In the genomic region with DNA sequence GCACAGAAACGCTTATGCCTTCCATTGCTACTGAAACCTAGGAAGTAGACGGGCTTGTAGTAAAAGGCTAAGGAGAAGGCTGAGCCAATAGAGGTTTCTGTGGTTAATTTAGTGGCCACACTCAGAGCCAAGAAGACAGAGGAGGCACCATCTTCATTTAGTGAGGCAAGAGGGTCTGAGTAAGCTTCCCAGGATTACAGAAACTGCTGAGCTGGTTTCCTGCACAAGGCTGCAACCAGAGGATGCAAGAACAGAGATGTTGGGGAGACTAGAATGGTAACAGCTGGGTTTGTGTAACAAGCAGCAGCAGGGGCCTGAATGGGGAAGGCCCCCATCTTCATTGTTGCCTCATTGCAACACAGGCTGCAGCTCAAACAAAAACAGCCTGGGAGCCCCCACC, we compare ENCODE assay signal across 17 mouse cellular contexts. TPM values are rescaled to one million over a fixed set of nuclear protein-coding genes. Genes with fewer than 3 reads are reported as not detected.
A peak's percentile ranks its signal among the peaks of the same experiment; 100 is the strongest.
DNase-seq lines count a peak whose midpoint lies in the region; ATAC-seq and TF ChIP-seq lines count a peak whose summit lies in the region.
"Had no signal": no experiment of that assay in that cellular context is flagged by ENCODE, and none has a peak within 500 bp of the region (broad histone marks: within the 10 kb centered on the region; RNA-seq: fewer than 3 reads in every experiment).

No protein-coding gene starts in this region.

- peak overlapping the region; percentile 86 for H3K4me2 ChIP-seq in forebrain, embryonic 14.5 days (ENCODE audit: low read length)
- H3K4me2 ChIP-seq in hindbrain, embryonic 12.5 days (replicated peaks), result peak overlapping the region; percentile 80
- peak overlapping the region; percentile 76 for H3K4me2 ChIP-seq in neural tube, embryonic 13.5 days
- H3K4me2 ChIP-seq: intestine, embryonic 15.5 days; limb, embryonic 15.5 days had no signal

- intact Hi-C loops in gastrocnemius, adult 2 months (cut with DNase I), result no loop called here

- no peaks in the 10 kb centered on the region for H3K9me3 ChIP-seq in forebrain, embryonic 14.5 days (replicated peaks; ENCODE audit: control insufficient read depth, low read length)
- H3K9me3 ChIP-seq in hindbrain, embryonic 12.5 days (replicated peaks), result no peaks in the 10 kb centered on the region
- H3K9me3 ChIP-seq in midbrain, embryonic 10.5 days (replicated peaks), result no peaks in the 10 kb centered on the region; the same call in 1 of the 2 replicates
- no peaks in the 10 kb centered on the region for H3K9me3 ChIP-seq in neural tube, embryonic 13.5 days
- H3K9me3 ChIP-seq: intestine, embryonic 15.5 days; limb, embryonic 15.5 days had no signal

- ATAC-seq in forebrain, embryonic 14.5 days, result no peak
- ATAC-seq in hindbrain, embryonic 12.5 days (ENCODE audit: low FRiP score), result no peak
- ATAC-seq in neural tube, embryonic 13.5 days (ENCODE audit: low read depth), result no peak
- ATAC-seq in inflammation-experienced regulatory T-cells, adult 6 months, result no peak
- ATAC-seq: intestine, embryonic 15.5 days; liver, postnatal 0 days had no signal

- peaks cover 33% of the 10 kb centered on the region for H3K4me1 ChIP-seq in forebrain, embryonic 14.5 days (ENCODE audit: control insufficient read depth, insufficient read depth, low read length)
- H3K4me1 ChIP-seq in hindbrain, embryonic 12.5 days, result peaks cover 63% of the 10 kb centered on the region
- peaks cover 65% of the 10 kb centered on the region for H3K4me1 ChIP-seq in midbrain, embryonic 10.5 days
- peaks cover 76% of the 10 kb centered on the region for H3K4me1 ChIP-seq in neural tube, embryonic 13.5 days (replicated peaks)

- H3K27me3 ChIP-seq in forebrain, embryonic 14.5 days (replicated peaks; ENCODE audit: control insufficient read depth, insufficient read depth, low read length), result no peaks in the 10 kb centered on the region
- H3K27me3 ChIP-seq in hindbrain, embryonic 12.5 days, result peaks cover 16% of the 10 kb centered on the region
- peaks cover 63% of the 10 kb centered on the region for H3K27me3 ChIP-seq in midbrain, embryonic 10.5 days (ENCODE audit: low read depth, poor library complexity, severe bottlenecking)
- peaks cover 3% of the 10 kb centered on the region; the same call in 1 of the 2 replicates for H3K27me3 ChIP-seq in neural tube, embryonic 13.5 days

- TF ChIP-seq CTCF in gastrocnemius, adult 2 months (IDR thresholded peaks at IDR 0.05), result no peak

- WGBS in forebrain, embryonic 14.5 days, result 77% methylated on average over 2 of the region's 2 CpGs
- 75% methylated on average over 2 of the region's 2 CpGs for WGBS in hindbrain, embryonic 12.5 days
- WGBS in midbrain, embryonic 10.5 days, result 74% methylated on average over 2 of the region's 2 CpGs
- WGBS in neural tube, embryonic 13.5 days, result 58% methylated on average over 2 of the region's 2 CpGs

- peak overlapping the region; percentile 98 for H3K27ac ChIP-seq in forebrain, embryonic 14.5 days (ENCODE audit: low read depth, low read length)
- peak overlapping the region; percentile 99 for H3K27ac ChIP-seq in hindbrain, embryonic 12.5 days
- peak overlapping the region; percentile 99; the same call in 1 of the 2 replicates for H3K27ac ChIP-seq in midbrain, embryonic 10.5 days (replicated peaks)
- H3K27ac ChIP-seq in neural tube, embryonic 13.5 days (replicated peaks), result peak overlapping the region; percentile 99
- H3K27ac ChIP-seq in gastrocnemius, adult 2 months, result no peak overlapping the region
- H3K27ac ChIP-seq: intestine, embryonic 15.5 days; limb, embryonic 15.5 days had no signal

- no peaks in the 10 kb centered on the region for H3K36me3 ChIP-seq in forebrain, embryonic 14.5 days (ENCODE audit: control insufficient read depth, insufficient read depth, low read length)
- no peaks in the 10 kb centered on the region for H3K36me3 ChIP-seq in hindbrain, embryonic 12.5 days
- peaks cover 23% of the 10 kb centered on the region for H3K36me3 ChIP-seq in midbrain, embryonic 10.5 days
- no peaks in the 10 kb centered on the region for H3K36me3 ChIP-seq in neural tube, embryonic 13.5 days
- H3K36me3 ChIP-seq: intestine, embryonic 15.5 days; limb, embryonic 15.5 days had no signal

- peak overlapping the region; percentile 99 for H3K9ac ChIP-seq in forebrain, embryonic 14.5 days (ENCODE audit: low read length)
- peak overlapping the region; percentile 98 for H3K9ac ChIP-seq in hindbrain, embryonic 12.5 days
- H3K9ac ChIP-seq in neural tube, embryonic 13.5 days, result peak overlapping the region; percentile 99
- H3K9ac ChIP-seq: intestine, embryonic 15.5 days; limb, embryonic 15.5 days; liver, postnatal 0 days had no signal

- DNase-seq in forebrain, embryonic 14.5 days (ENCODE audit: low spot score), result no peak
- DNase-seq in midbrain, embryonic 10.5 days (ENCODE audit: low spot score), result no peak
- no peak for DNase-seq in gastrocnemius, adult 2 months
- DNase-seq in kidney, adult 9 months, result no peak
- no peak for DNase-seq in adipocyte (ENCODE audit: low spot score)
- DNase-seq: cerebellum, postnatal 14 days; heart, postnatal 10 days; kidney, postnatal 10 days; liver, postnatal 0 days; lung, postnatal 4 days; thymus, postnatal 36 days had no signal

- H3K4me3 ChIP-seq in forebrain, embryonic 14.5 days (ENCODE audit: low read depth, low read length), result peak overlapping the region; percentile 74
- H3K4me3 ChIP-seq in hindbrain, embryonic 12.5 days, result peak overlapping the region; percentile 81
- H3K4me3 ChIP-seq in midbrain, embryonic 10.5 days, result peak overlapping the region; percentile 71
- peak overlapping the region; percentile 76 for H3K4me3 ChIP-seq in neural tube, embryonic 13.5 days
- no peak overlapping the region for H3K4me3 ChIP-seq in gastrocnemius, adult 2 months
- H3K4me3 ChIP-seq: intestine, embryonic 15.5 days; limb, embryonic 15.5 days had no signal

RNA-seq across cellular contexts. Expression of a gene that starts 1.5 kb away (rescaled TPM):
- 129 and 141 TPM in 2 replicates for polyA plus RNA-seq in forebrain, embryonic 14.5 days (2014; fragmentation: Nextera tagmentation; extraction: Ambion mirVana)
- 85.5 and 89.9 TPM in 2 replicates for polyA plus RNA-seq in hindbrain, embryonic 12.5 days (2016; fragmentation: Nextera tagmentation; extraction: Ambion mirVana)
- 72.6 and 85.2 TPM in 2 replicates for polyA plus RNA-seq in midbrain, embryonic 10.5 days (2016; fragmentation: Nextera tagmentation; extraction: Ambion mirVana)
- polyA plus RNA-seq in neural tube, embryonic 13.5 days (2015; fragmentation: Nextera tagmentation; extraction: Ambion mirVana), result 98.7 and 116 TPM in 2 replicates
- 10 to 100 TPM; 10.3 to 18.0 TPM for total RNA-seq in gastrocnemius, adult 2 months (2021)
- polyA plus RNA-seq in inflammation-experienced regulatory T-cells, adult 6 months (2017; shearing (Covaris generic)), result 10 to 100 TPM; 36.3 to 49.1 (median 39.6) TPM

RNA-seq across cellular contexts. Expression of a gene that starts 1.8 kb away (rescaled TPM):
- polyA plus RNA-seq in forebrain, embryonic 14.5 days (2014; fragmentation: Nextera tagmentation; extraction: Ambion mirVana), result 18.8 and 20.7 TPM in 2 replicates
- polyA plus RNA-seq in hindbrain, embryonic 12.5 days (2016; fragmentation: Nextera tagmentation; extraction: Ambion mirVana), result 11.6 and 12.8 TPM in 2 replicates
- 5.3 and 7.5 TPM in 2 replicates for polyA plus RNA-seq in midbrain, embryonic 10.5 days (2016; fragmentation: Nextera tagmentation; extraction: Ambion mirVana)
- 14.0 and 14.3 TPM in 2 replicates for polyA plus RNA-seq in neural tube, embryonic 13.5 days (2015; fragmentation: Nextera tagmentation; extraction: Ambion mirVana)
- total RNA-seq in gastrocnemius, adult 2 months (2021), result under 1 TPM in 1 of 2 experiments, not detected in 1; 0.03 TPM
- not detected for polyA plus RNA-seq in inflammation-experienced regulatory T-cells, adult 6 months (2017; shearing (Covaris generic))
- total RNA-seq: gastrocnemius, adult 8-10 months; heart, postnatal 10 days had no signal

RNA-seq across cellular contexts. Expression of a gene that starts 23.3 kb away (rescaled TPM):
- 19.0 and 20.6 TPM in 2 replicates for polyA plus RNA-seq in forebrain, embryonic 14.5 days (2014; fragmentation: Nextera tagmentation; extraction: Ambion mirVana)
- 15.2 and 15.9 TPM in 2 replicates for polyA plus RNA-seq in hindbrain, embryonic 12.5 days (2016; fragmentation: Nextera tagmentation; extraction: Ambion mirVana)
- polyA plus RNA-seq in midbrain, embryonic 10.5 days (2016; fragmentation: Nextera tagmentation; extraction: Ambion mirVana), result 11.4 and 13.0 TPM in 2 replicates
- 16.4 and 16.6 TPM in 2 replicates for polyA plus RNA-seq in neural tube, embryonic 13.5 days (2015; fragmentation: Nextera tagmentation; extraction: Ambion mirVana)
- total RNA-seq in gastrocnemius, adult 2 months (2021), result 10 to 100 TPM; 36.8 to 46.4 TPM
- 10 to 100 TPM; 48.0 to 55.6 (median 52.6) TPM for polyA plus RNA-seq in inflammation-experienced regulatory T-cells, adult 6 months (2017; shearing (Covaris generic))

RNA-seq across cellular contexts. Expression of a gene that starts 31.6 kb away (rescaled TPM):
- 70.6 and 76.3 TPM in 2 replicates for polyA plus RNA-seq in forebrain, embryonic 14.5 days (2014; fragmentation: Nextera tagmentation; extraction: Ambion mirVana)
- 77.6 and 80.6 TPM in 2 replicates for polyA plus RNA-seq in hindbrain, embryonic 12.5 days (2016; fragmentation: Nextera tagmentation; extraction: Ambion mirVana)
- polyA plus RNA-seq in midbrain, embryonic 10.5 days (2016; fragmentation: Nextera tagmentation; extraction: Ambion mirVana), result 39.6 and 58.5 TPM in 2 replicates
- polyA plus RNA-seq in neural tube, embryonic 13.5 days (2015; fragmentation: Nextera tagmentation; extraction: Ambion mirVana), result 81.4 and 87.6 TPM in 2 replicates
- 1 to 10 TPM; 7.5 to 9.7 TPM for total RNA-seq in gastrocnemius, adult 2 months (2021)
- 1 to 10 TPM in 2 of 3 experiments, under 1 TPM in 1; 0.44 to 4.3 (median 4.1) TPM for polyA plus RNA-seq in inflammation-experienced regulatory T-cells, adult 6 months (2017; shearing (Covaris generic))

RNA-seq across cellular contexts. Expression of a gene that starts 31.7 kb away (rescaled TPM):
- polyA plus RNA-seq in forebrain, embryonic 14.5 days (2014; fragmentation: Nextera tagmentation; extraction: Ambion mirVana), result 2.2 and 3.2 TPM in 2 replicates
- polyA plus RNA-seq in hindbrain, embryonic 12.5 days (2016; fragmentation: Nextera tagmentation; extraction: Ambion mirVana), result 3.3 and 10.9 TPM in 2 replicates
- polyA plus RNA-seq in midbrain, embryonic 10.5 days (2016; fragmentation: Nextera tagmentation; extraction: Ambion mirVana), result 1.1 and 1.3 TPM in 2 replicates
- polyA plus RNA-seq in neural tube, embryonic 13.5 days (2015; fragmentation: Nextera tagmentation; extraction: Ambion mirVana), result 6.1 and 6.9 TPM in 2 replicates
- under 1 TPM in 1 of 2 experiments, not detected in 1; 0.43 TPM for total RNA-seq in gastrocnemius, adult 2 months (2021)
- not detected for polyA plus RNA-seq in inflammation-experienced regulatory T-cells, adult 6 months (2017; shearing (Covaris generic))
- total RNA-seq: heart, postnatal 10 days had no signal
- polyA plus RNA-seq: liver, postnatal 0 days had no signal
